Mouse (Mus musculus) C2C12 (cell line): ENCODE results near the gene Slc35c1. TPM values are rescaled to one million over a fixed set of nuclear protein-coding genes. Genes with fewer than 3 reads are reported as not detected.
"Not testable (repeated sequence)": the region's sequence is repeated elsewhere in the genome, so short reads cannot be mapped to it uniquely, and the experiment has no call there.

Source experiments
- H3K27me3 ChIP-seq: one replicate; pipeline ENCODE4 v1.6.1; 2011; ENCODE audit not compliant: control insufficient read depth, insufficient read depth, insufficient read length
- H3K36me3 ChIP-seq: one replicate; pipeline ENCODE4 v1.6.1; 2011; ENCODE audit not compliant: control insufficient read depth, insufficient read depth
- H3K4me3 ChIP-seq: one replicate; pipeline ENCODE4 v1.5.1; 2011; ENCODE audit warnings: mild to moderate bottlenecking, control low read depth; ENCODE audit not compliant: poor library complexity, insufficient read depth, severe bottlenecking
- H3K79me2 ChIP-seq: one replicate; pipeline ENCODE4 v1.6.1; 2011; ENCODE audit not compliant: control insufficient read depth, insufficient read depth
- H3K79me3 ChIP-seq: one replicate; pipeline ENCODE4 v1.6.1; 2011; ENCODE audit warnings: low read depth, control low read depth
- H3ac ChIP-seq: one replicate; pipeline ENCODE3; 2011; ENCODE audit warnings: low read depth; ENCODE audit not compliant: control insufficient read depth, insufficient read length
- CEBPB ChIP-seq: IDR thresholded peaks from one replicate; pipeline ENCODE4 v1.6.1; 2011; ENCODE audit warnings: low read depth, mild to moderate bottlenecking, control low read depth, moderate library complexity
- CTCF ChIP-seq: IDR thresholded peaks from one replicate; pipeline ENCODE4 v1.5.1; 2011; ENCODE audit not compliant: control insufficient read depth, insufficient read depth, insufficient read length
- FOSL1 ChIP-seq: IDR thresholded peaks from one replicate; pipeline ENCODE4 v1.8.0; 2011; ENCODE audit warnings: mild to moderate bottlenecking, low read length; ENCODE audit not compliant: poor library complexity, insufficient read depth, severe bottlenecking
- MAX ChIP-seq: IDR thresholded peaks from one replicate; pipeline ENCODE4 v1.6.1; 2011; ENCODE audit warnings: mild to moderate bottlenecking, control low read depth
- MYOD1 ChIP-seq: IDR thresholded peaks from one replicate; pipeline ENCODE4 v1.6.1; 2011; ENCODE audit warnings: low read depth; ENCODE audit not compliant: control insufficient read depth, insufficient read length
- MYOG ChIP-seq: IDR thresholded peaks from one replicate; pipeline ENCODE4 v1.6.1; 2011; ENCODE audit not compliant: control insufficient read depth, insufficient read length; ENCODE audit errors: extremely low read depth
- USF1 ChIP-seq: IDR thresholded peaks from one replicate; pipeline ENCODE4 v1.6.1; 2011; ENCODE audit warnings: low read depth, mild to moderate bottlenecking, control low read depth, moderate library complexity
- polyA plus RNA-seq: library from polyadenylated mRNA; unstranded; fragments of >200 nt; fragmentation: generic; extraction: Trizol; gene quantifications from one replicate; pipeline ENCODE4 v1.2.1, GENCODE M21; 2012; ENCODE audit warnings: missing spikeins

Slc35c1 gene
- polyA plus RNA-seq, 1 experiment = 9.6 TPM

DNA sequence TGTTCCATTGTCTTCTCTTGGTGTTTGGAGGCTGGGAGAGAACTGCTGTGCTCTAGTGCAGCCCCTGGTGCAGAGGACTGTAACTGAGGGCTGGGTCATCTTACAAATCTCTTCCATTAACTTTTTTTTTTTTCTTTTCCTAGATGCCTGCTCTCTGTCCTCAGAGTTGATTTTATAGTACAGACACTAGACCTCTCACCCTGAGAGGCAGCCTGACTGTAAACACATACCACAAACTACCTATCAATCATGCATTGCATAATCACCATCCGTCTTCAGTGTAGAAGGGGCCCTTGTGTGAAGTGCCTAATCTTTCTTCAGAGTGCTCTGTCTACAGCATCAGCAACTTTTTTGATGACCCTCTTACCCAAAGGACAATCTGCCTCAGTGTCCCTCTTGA, 22.2 kb upstream of the Slc35c1 start:
- TF ChIP-seq MYOD1 (no peak), MAX (no peak), FOSL1 (no peak), CEBPB (no peak), CTCF (no peak), MYOG (no peak), USF1 (no peak)
- H3K79me2 ChIP-seq = no peaks in the 10 kb centered on the region
- peaks cover 11% of the 10 kb centered on the region for H3K27me3 ChIP-seq
- no peak overlapping the region for H3ac ChIP-seq
- no peaks in the 10 kb centered on the region for H3K36me3 ChIP-seq
- no peaks in the 10 kb centered on the region for H3K79me3 ChIP-seq
- H3K4me3 ChIP-seq = no peak overlapping the region

DNA sequence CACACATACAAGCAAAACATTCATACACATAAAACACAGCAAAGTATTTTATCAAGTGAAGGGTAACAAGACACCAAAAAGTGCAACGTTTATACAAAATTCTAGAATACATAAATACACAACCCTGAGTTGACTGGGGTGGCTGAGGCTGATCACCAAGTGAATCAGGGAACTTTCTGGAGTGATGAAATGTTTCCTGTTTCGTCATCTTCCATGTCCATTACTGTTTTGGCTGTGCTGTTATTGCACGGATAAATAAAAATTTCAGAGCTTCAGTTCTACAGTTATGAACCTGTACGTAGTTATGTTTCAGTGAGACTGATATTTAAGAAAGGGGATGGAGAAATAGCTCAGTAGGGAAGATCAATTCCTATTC, 18.0 kb upstream of the Slc35c1 start:
- TF ChIP-seq CTCF (no peak), FOSL1 (no peak), USF1 (no peak), MYOD1 (no peak), MYOG (no peak), MAX (no peak), CEBPB (no peak)
- Histone ChIP-seq H3K36me3 (no peaks in the 10 kb centered on the region), H3K79me2 (no peaks in the 10 kb centered on the region), H3ac (no peak overlapping the region), H3K27me3 (no peaks in the 10 kb centered on the region), H3K79me3 (no peaks in the 10 kb centered on the region), H3K4me3 (no peak overlapping the region)

GRCm38 (mm10) chr2:92477672-92478312, 17.5 kb upstream of the Slc35c1 start:
- no peaks in the 10 kb centered on the region for H3K79me3 ChIP-seq
- TF ChIP-seq MYOD1 (no peak), MYOG (no peak), CEBPB (no peak), USF1 (no peak), FOSL1 (no peak), CTCF (no peak), MAX (no peak)

DNA sequence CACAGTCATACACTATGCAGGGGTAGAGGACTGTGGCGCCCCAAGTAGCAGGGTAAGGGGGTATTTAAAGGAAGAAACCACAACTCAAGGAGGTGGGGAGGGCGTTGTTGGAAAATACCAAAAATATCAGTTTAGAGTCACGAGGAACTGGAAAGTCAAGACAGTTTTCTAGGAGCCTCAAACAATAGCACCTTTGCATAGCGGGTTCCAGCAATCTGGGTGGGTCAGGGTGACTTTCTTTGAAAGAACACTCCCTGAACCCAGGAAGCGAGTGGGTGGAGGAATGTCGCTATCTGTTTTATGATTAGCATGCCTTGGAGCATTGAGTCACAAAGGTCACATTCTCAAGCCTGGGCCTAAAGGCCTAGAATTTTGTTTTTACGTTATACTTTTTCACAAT, 16.2 kb upstream of the Slc35c1 start:
- not testable (repeated sequence) for H3K4me3 ChIP-seq, H3K79me3 ChIP-seq, H3K27me3 ChIP-seq, H3K36me3 ChIP-seq, H3K79me2 ChIP-seq, H3ac ChIP-seq

More at GRCm38 (mm10) chr2:92477672-92478312, 17.5 kb upstream of the Slc35c1 start:
- Histone ChIP-seq H3ac (no peak overlapping the region), H3K4me3 (no peak overlapping the region), H3K27me3 (no peaks in the 10 kb centered on the region), H3K36me3 (no peaks in the 10 kb centered on the region), H3K79me2 (no peaks in the 10 kb centered on the region)

GRCm38 (mm10) chr2:92475711-92476110, 15.4 kb upstream of the Slc35c1 start:
- Histone ChIP-seq H3ac (no peak overlapping the region), H3K27me3 (no peaks in the 10 kb centered on the region), H3K36me3 (no peaks in the 10 kb centered on the region), H3K79me3 (no peaks in the 10 kb centered on the region), H3K79me2 (no peaks in the 10 kb centered on the region), H3K4me3 (no peak overlapping the region)
- no peak for TF ChIP-seq CTCF
- no peak for TF ChIP-seq CEBPB
- no peak for TF ChIP-seq MYOG
- TF ChIP-seq USF1 = no peak
- no peak for TF ChIP-seq FOSL1
- TF ChIP-seq MAX = no peak
- TF ChIP-seq MYOD1 = no peak

DNA sequence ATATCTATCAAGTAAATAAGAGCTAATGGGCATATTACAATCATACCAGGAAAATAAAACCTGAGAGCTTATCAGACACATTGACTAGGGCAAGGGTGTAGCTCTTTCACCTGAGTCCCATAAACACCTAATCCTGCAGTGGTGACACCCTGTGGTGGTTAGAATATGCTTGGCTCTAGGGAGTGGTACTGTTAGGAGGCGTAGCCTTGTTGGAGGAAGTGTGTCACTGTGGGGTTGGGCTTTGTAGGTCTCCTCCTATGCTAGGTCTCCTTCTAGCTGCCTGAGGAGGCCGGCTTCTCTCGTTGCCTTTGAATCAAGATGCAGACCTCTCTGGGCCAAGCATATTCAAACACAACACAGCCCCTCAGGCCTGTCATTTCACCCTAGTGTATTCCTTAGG, 14.6 kb upstream of the Slc35c1 start:
- Histone ChIP-seq H3K79me2 (no peaks in the 10 kb centered on the region), H3K36me3 (no peaks in the 10 kb centered on the region), H3ac (no peak overlapping the region), H3K4me3 (no peak overlapping the region), H3K27me3 (no peaks in the 10 kb centered on the region), H3K79me3 (no peaks in the 10 kb centered on the region)
- TF ChIP-seq MYOG = no peak
- TF ChIP-seq FOSL1 = no peak
- no peak for TF ChIP-seq USF1
- TF ChIP-seq MAX = no peak
- no peak for TF ChIP-seq CEBPB
- no peak for TF ChIP-seq CTCF
- TF ChIP-seq MYOD1 = no peak
